Mouse (Mus musculus) layer of hippocampus, adult 9-11 months (tissue): ENCODE data around the gene Cyp2d12.
"Not testable (repeated sequence)": the region's sequence is repeated elsewhere in the genome, so short reads cannot be mapped to it uniquely, and the experiment has no call there.

Experiments used
- DNase-seq: peaks from one replicate; pipeline ENCODE4 v3.0.0; 2022

The Cyp2d12 gene

GRCm38 (mm10) chr15:82554531-82555230 is at the start of gene Cyp2d12:
Gene Cyp2d12 (plus strand): TSS chr15:82555072.
- no peak for DNase-seq

GRCm38 (mm10) chr15:82506971-82507370 is 47.9 kb upstream of the Cyp2d12 start:
- DNase-seq: no peak

GRCm38 (mm10) chr15:82507740-82508139 is 47.1 kb upstream of the Cyp2d12 start:
- not testable (repeated sequence) for DNase-seq

GRCm38 (mm10) chr15:82509495-82509894 is 45.4 kb upstream of the Cyp2d12 start:
- DNase-seq: not testable (repeated sequence)

- DNase-seq: not testable (repeated sequence)
Observed at GRCm38 (mm10) chr15:82510500-82510899, 44.4 kb upstream of the Cyp2d12 start.

- not testable (repeated sequence) for DNase-seq
Observed at GRCm38 (mm10) chr15:82512111-82512510, 42.8 kb upstream of the Cyp2d12 start.

GRCm38 (mm10) chr15:82516174-82516573 is 38.7 kb upstream of the Cyp2d12 start:
- DNase-seq: not testable (repeated sequence)

- not testable (repeated sequence) for DNase-seq
Observed at GRCm38 (mm10) chr15:82527371-82527770, 27.5 kb upstream of the Cyp2d12 start.

- DNase-seq: not testable (repeated sequence)
Observed at GRCm38 (mm10) chr15:82532721-82533120, 22.2 kb upstream of the Cyp2d12 start.

GRCm38 (mm10) chr15:82542976-82543375 is 11.9 kb upstream of the Cyp2d12 start:
- DNase-seq: not testable (repeated sequence)

- not testable (repeated sequence) for DNase-seq
Observed at GRCm38 (mm10) chr15:82544561-82544960, 10.3 kb upstream of the Cyp2d12 start.

- not testable (repeated sequence) for DNase-seq
Observed at GRCm38 (mm10) chr15:82547753-82548152, 7.1 kb upstream of the Cyp2d12 start.

- DNase-seq: not testable (repeated sequence)
Observed at GRCm38 (mm10) chr15:82553211-82553610, 1.7 kb upstream of the Cyp2d12 start.

GRCm38 (mm10) chr15:82572856-82573255 is 18.0 kb downstream of the Cyp2d12 start:
- no peak for DNase-seq

GRCm38 (mm10) chr15:82579071-82579470 is 24.2 kb downstream of the Cyp2d12 start:
- DNase-seq: no peak

- no peak for DNase-seq
Observed at GRCm38 (mm10) chr15:82582621-82583020, 27.7 kb downstream of the Cyp2d12 start.
